Mouse (Mus musculus): ENCODE data around the gene Plcb4. TPM values are rescaled to one million over a fixed set of nuclear protein-coding genes. Genes with fewer than 3 reads are reported as not detected.

The Plcb4 gene
- polyA plus RNA-seq, 1 experiment from 2014 or later, result 44.9 TPM

GRCm38 (mm10) chr2:135915928-135916327, 257.1 kb downstream of the Plcb4 start:
- no peaks in the 10 kb centered on the region for H3K27me3 ChIP-seq (ENCODE audit: control insufficient read depth, insufficient read depth, low read length)
- H3K27ac ChIP-seq (replicated peaks in 1 of 2; ENCODE audit: control insufficient read depth in 1 of 2, insufficient read depth in 1 of 2, low read depth in 2 of 2, low read length in 2 of 2), result peak overlapping the region in 1 of 2 experiments; percentile 11; a peak in 1 of 4 replicates
- no peak for ATAC-seq (ENCODE audit: insufficient number of reproducible peaks, insufficient read depth, low FRiP score, low read depth)
- WGBS, result 31% methylated on average over 10 of the region's 10 CpGs
- 0 out of 2 replicates have a peak overlapping the region, but pooled peaks have one; percentile 1 for H3K4me2 ChIP-seq (ENCODE audit: low read length)
- peaks cover 18 to 37% of the 10 kb centered on the region in 2 experiments for H3K4me1 ChIP-seq (ENCODE audit: control insufficient read depth in 2 of 2, insufficient read depth in 2 of 2, low read length in 2 of 2)
- H3K9ac ChIP-seq (ENCODE audit: low read length), result no peak overlapping the region
- no peaks in the 10 kb centered on the region for H3K36me3 ChIP-seq (ENCODE audit: control insufficient read depth, insufficient read depth, low read length)
- H3K9me3 ChIP-seq (ENCODE audit: control insufficient read depth, low read length), result no peaks in the 10 kb centered on the region
- H3K4me3 ChIP-seq (ENCODE audit: control insufficient read depth in 1 of 2, insufficient read depth in 1 of 2, low read depth in 1 of 2, low read length in 2 of 2), result no peak overlapping the region

GRCm38 (mm10) chr2:135917000-135917399, 258.2 kb downstream of the Plcb4 start:
- no peak overlapping the region for H3K4me3 ChIP-seq (ENCODE audit: control insufficient read depth in 1 of 2, insufficient read depth in 1 of 2, low read depth in 1 of 2, low read length in 2 of 2)
- no peak overlapping the region for H3K4me2 ChIP-seq (ENCODE audit: low read length)
- no peaks in the 10 kb centered on the region for H3K36me3 ChIP-seq (ENCODE audit: control insufficient read depth, insufficient read depth, low read length)
- no peak overlapping the region for H3K9ac ChIP-seq (ENCODE audit: low read length)
- ATAC-seq (ENCODE audit: insufficient number of reproducible peaks, insufficient read depth, low FRiP score, low read depth), result no peak
- H3K27ac ChIP-seq (replicated peaks in 1 of 2; ENCODE audit: control insufficient read depth in 1 of 2, insufficient read depth in 1 of 2, low read depth in 2 of 2, low read length in 2 of 2), result no peak overlapping the region
- no peaks in the 10 kb centered on the region for H3K27me3 ChIP-seq (ENCODE audit: control insufficient read depth, insufficient read depth, low read length)
- peaks cover 18 to 37% of the 10 kb centered on the region in 2 experiments for H3K4me1 ChIP-seq (ENCODE audit: control insufficient read depth in 2 of 2, insufficient read depth in 2 of 2, low read length in 2 of 2)
- WGBS, result 66% methylated on average over 3 of the region's 3 CpGs
- H3K9me3 ChIP-seq (ENCODE audit: control insufficient read depth, low read length), result no peaks in the 10 kb centered on the region

GRCm38 (mm10) chr2:135918116-135918515, 259.3 kb downstream of the Plcb4 start:
- Histone ChIP-seq H3K4me3 (ENCODE audit: control insufficient read depth in 1 of 2, insufficient read depth in 1 of 2, low read depth in 1 of 2, low read length in 2 of 2) (no peak overlapping the region), H3K9me3 (ENCODE audit: control insufficient read depth, low read length) (no peaks in the 10 kb centered on the region), H3K4me2 (ENCODE audit: low read length) (no peak overlapping the region), H3K27ac (replicated peaks in 1 of 2; ENCODE audit: control insufficient read depth in 1 of 2, insufficient read depth in 1 of 2, low read depth in 2 of 2, low read length in 2 of 2) (no peak overlapping the region), H3K4me1 (ENCODE audit: control insufficient read depth in 2 of 2, insufficient read depth in 2 of 2, low read length in 2 of 2) (peaks cover 18 to 37% of the 10 kb centered on the region in 2 experiments), H3K9ac (ENCODE audit: low read length) (no peak overlapping the region), H3K36me3 (ENCODE audit: control insufficient read depth, insufficient read depth, low read length) (no peaks in the 10 kb centered on the region), H3K27me3 (ENCODE audit: control insufficient read depth, insufficient read depth, low read length) (no peaks in the 10 kb centered on the region)
- no peak for ATAC-seq (ENCODE audit: insufficient number of reproducible peaks, insufficient read depth, low FRiP score, low read depth)
- 38% methylated on average over 5 of the region's 5 CpGs for WGBS

GRCm38 (mm10) chr2:135919641-135920040, 260.8 kb downstream of the Plcb4 start:
- H3K27ac ChIP-seq (replicated peaks in 1 of 2; ENCODE audit: control insufficient read depth in 1 of 2, insufficient read depth in 1 of 2, low read depth in 2 of 2, low read length in 2 of 2), result no peak overlapping the region
- no peak overlapping the region for H3K9ac ChIP-seq (ENCODE audit: low read length)
- no peaks in the 10 kb centered on the region for H3K27me3 ChIP-seq (ENCODE audit: control insufficient read depth, insufficient read depth, low read length)
- no peak overlapping the region for H3K4me3 ChIP-seq (ENCODE audit: control insufficient read depth in 1 of 2, insufficient read depth in 1 of 2, low read depth in 1 of 2, low read length in 2 of 2)
- WGBS, result 30% methylated on average over 6 of the region's 6 CpGs
- H3K36me3 ChIP-seq (ENCODE audit: control insufficient read depth, insufficient read depth, low read length), result no peaks in the 10 kb centered on the region
- H3K4me1 ChIP-seq (ENCODE audit: control insufficient read depth in 2 of 2, insufficient read depth in 2 of 2, low read length in 2 of 2), result peaks cover 15 to 29% of the 10 kb centered on the region in 2 experiments
- no peak overlapping the region for H3K4me2 ChIP-seq (ENCODE audit: low read length)
- H3K9me3 ChIP-seq (ENCODE audit: control insufficient read depth, low read length), result no peaks in the 10 kb centered on the region
- ATAC-seq (ENCODE audit: insufficient number of reproducible peaks, insufficient read depth, low FRiP score, low read depth), result no peak

GRCm38 (mm10) chr2:135926660-135927343, 268.0 kb downstream of the Plcb4 start:
- WGBS, result 70% methylated on average over 8 of the region's 8 CpGs
- Histone ChIP-seq H3K4me1 (ENCODE audit: control insufficient read depth in 2 of 2, insufficient read depth in 2 of 2, low read length in 2 of 2) (0 out of 4 replicates have a peak, but pooled peaks cover 3 to 4% of the 10 kb centered on the region in 2 experiments), H3K9me3 (ENCODE audit: control insufficient read depth, low read length) (no peaks in the 10 kb centered on the region), H3K9ac (ENCODE audit: low read length) (no peak overlapping the region), H3K27ac (replicated peaks in 1 of 2; ENCODE audit: control insufficient read depth in 1 of 2, insufficient read depth in 1 of 2, low read depth in 2 of 2, low read length in 2 of 2) (no peak overlapping the region), H3K27me3 (ENCODE audit: control insufficient read depth, insufficient read depth, low read length) (no peaks in the 10 kb centered on the region), H3K4me3 (ENCODE audit: control insufficient read depth in 1 of 2, insufficient read depth in 1 of 2, low read depth in 1 of 2, low read length in 2 of 2) (no peak overlapping the region), H3K4me2 (ENCODE audit: low read length) (no peak overlapping the region), H3K36me3 (ENCODE audit: control insufficient read depth, insufficient read depth, low read length) (0 out of 2 replicates have a peak, but pooled peaks cover 6% of the 10 kb centered on the region)
- no peak for ATAC-seq (ENCODE audit: insufficient number of reproducible peaks, insufficient read depth, low FRiP score, low read depth)

GRCm38 (mm10) chr2:135929021-135929720, 270.4 kb downstream of the Plcb4 start:
- no peaks in the 10 kb centered on the region for H3K9me3 ChIP-seq (ENCODE audit: control insufficient read depth, low read length)
- no peak overlapping the region for H3K4me3 ChIP-seq (ENCODE audit: control insufficient read depth in 1 of 2, insufficient read depth in 1 of 2, low read depth in 1 of 2, low read length in 2 of 2)
- 78% methylated on average over 9 of the region's 9 CpGs for WGBS
- peaks cover 18% of the 10 kb centered on the region; the same call in 1 of the 2 replicates for H3K36me3 ChIP-seq (ENCODE audit: control insufficient read depth, insufficient read depth, low read length)
- ATAC-seq (ENCODE audit: insufficient number of reproducible peaks, insufficient read depth, low FRiP score, low read depth), result no peak
- no peak overlapping the region for H3K9ac ChIP-seq (ENCODE audit: low read length)
- H3K27ac ChIP-seq (replicated peaks in 1 of 2; ENCODE audit: control insufficient read depth in 1 of 2, insufficient read depth in 1 of 2, low read depth in 2 of 2, low read length in 2 of 2), result no peak overlapping the region
- H3K4me2 ChIP-seq (ENCODE audit: low read length), result no peak overlapping the region
- 0 out of 4 replicates have a peak, but pooled peaks cover 3 to 4% of the 10 kb centered on the region in 2 experiments for H3K4me1 ChIP-seq (ENCODE audit: control insufficient read depth in 2 of 2, insufficient read depth in 2 of 2, low read length in 2 of 2)
- H3K27me3 ChIP-seq (ENCODE audit: control insufficient read depth, insufficient read depth, low read length), result no peaks in the 10 kb centered on the region

- H3K36me3 ChIP-seq (ENCODE audit: control insufficient read depth, insufficient read depth, low read length), result peaks cover 18% of the 10 kb centered on the region; the same call in 1 of the 2 replicates
- no peak for ATAC-seq (ENCODE audit: insufficient number of reproducible peaks, insufficient read depth, low FRiP score, low read depth)
- H3K9ac ChIP-seq (ENCODE audit: low read length), result no peak overlapping the region
- no peaks in the 10 kb centered on the region for H3K27me3 ChIP-seq (ENCODE audit: control insufficient read depth, insufficient read depth, low read length)
- H3K4me3 ChIP-seq (ENCODE audit: control insufficient read depth in 1 of 2, insufficient read depth in 1 of 2, low read depth in 1 of 2, low read length in 2 of 2), result no peak overlapping the region
- 72% methylated on average over 4 of the region's 4 CpGs for WGBS
- H3K4me2 ChIP-seq (ENCODE audit: low read length), result no peak overlapping the region
- no peak overlapping the region for H3K27ac ChIP-seq (replicated peaks in 1 of 2; ENCODE audit: control insufficient read depth in 1 of 2, insufficient read depth in 1 of 2, low read depth in 2 of 2, low read length in 2 of 2)
- H3K4me1 ChIP-seq (ENCODE audit: control insufficient read depth in 2 of 2, insufficient read depth in 2 of 2, low read length in 2 of 2), result 0 out of 4 replicates have a peak, but pooled peaks cover 3 to 4% of the 10 kb centered on the region in 2 experiments
- H3K9me3 ChIP-seq (ENCODE audit: control insufficient read depth, low read length), result no peaks in the 10 kb centered on the region
Measured at GRCm38 (mm10) chr2:135930696-135931095, 271.9 kb downstream of the Plcb4 start.

Measured in heart, embryonic 14.5 days (tissue).